Mouse (Mus musculus): Measurements from ENCODE around the gene Fbxw13. TPM values are rescaled to one million over a fixed set of nuclear protein-coding genes. Genes with fewer than 3 reads are reported as not detected.

The Fbxw13 gene
- polyA plus RNA-seq, 2 experiments: not detected

DNA sequence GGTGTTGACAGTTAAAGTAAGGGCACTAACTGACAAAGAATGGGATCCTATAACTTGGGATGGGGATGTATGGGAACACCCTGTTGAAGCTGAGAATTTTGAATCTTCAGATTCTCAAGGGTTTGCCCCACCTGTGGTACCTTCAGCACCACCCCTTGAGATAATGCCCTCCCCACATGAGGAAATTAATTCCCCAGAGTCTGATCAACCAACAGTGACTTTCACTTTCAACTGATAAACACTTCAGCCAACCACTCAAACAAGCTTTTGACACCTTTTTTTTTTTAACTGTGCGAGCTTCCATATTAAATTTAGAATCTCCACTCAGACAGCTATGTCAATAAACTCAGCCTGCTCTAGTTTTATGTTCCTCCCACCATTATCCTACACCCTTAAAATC is 3.6 kb upstream of the Fbxw13 start:
- DNase-seq (ENCODE audit: low read depth in 3 of 3, low spot score in 3 of 3) (no peak), ATAC-seq (ENCODE audit: insufficient read depth) (no peak)
- no peak overlapping the region for H3K4me3 ChIP-seq (ENCODE audit: insufficient read depth in 1 of 2, low read depth in 2 of 2, low read length in 2 of 2)
- H3K27me3 ChIP-seq (ENCODE audit: control insufficient read depth, insufficient read depth, low read length): no peaks in the 10 kb centered on the region
- no peaks in the 10 kb centered on the region for H3K4me1 ChIP-seq (replicated peaks; ENCODE audit: control insufficient read depth in 2 of 2, insufficient read depth in 2 of 2, low read length in 1 of 2)
- H3K4me2 ChIP-seq (ENCODE audit: low read depth): no peak overlapping the region
- no peaks in the 10 kb centered on the region for H3K36me3 ChIP-seq (replicated peaks; ENCODE audit: control insufficient read depth, insufficient read depth, low read depth)
- no peak overlapping the region for H3K27ac ChIP-seq
- no peaks in the 10 kb centered on the region for H3K9me3 ChIP-seq (ENCODE audit: control insufficient read depth, low read length)
- 37% methylated on average over 1 of the region's 1 CpGs for WGBS (ENCODE audit: insufficient replicate concordance)
- no peak overlapping the region for H3K9ac ChIP-seq (replicated peaks)
- TF ChIP-seq CTCF (IDR thresholded peaks at IDR 0.05; ENCODE audit: low read depth): no peak
- TF ChIP-seq EP300 (IDR thresholded peaks at IDR 0.05; ENCODE audit: low read depth): no peak

DNA sequence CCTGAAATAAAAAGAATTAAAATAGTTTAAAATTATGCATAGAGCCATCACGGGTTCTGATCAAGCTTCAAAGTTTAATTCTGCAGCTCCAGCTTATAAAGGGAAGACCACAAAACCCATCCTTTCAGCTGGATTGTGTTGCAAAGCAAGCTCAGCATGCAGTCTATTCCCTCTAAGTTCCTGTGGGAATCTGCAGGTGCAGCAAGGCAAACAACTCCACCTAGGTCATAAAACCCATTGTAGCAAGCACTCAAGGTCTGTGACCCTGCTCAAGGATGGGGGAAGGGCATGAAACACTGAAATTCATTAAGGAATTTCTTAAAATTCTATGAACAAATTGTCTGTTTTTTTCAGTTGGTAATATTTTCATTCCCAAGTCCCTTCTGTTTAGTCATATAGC is 18.6 kb downstream of the Fbxw13 start:
- H3K27me3 ChIP-seq (ENCODE audit: control insufficient read depth, insufficient read depth, low read length): no peaks in the 10 kb centered on the region
- 59% methylated on average over 1 of the region's 1 CpGs for WGBS (ENCODE audit: insufficient replicate concordance)
- H3K36me3 ChIP-seq (replicated peaks; ENCODE audit: control insufficient read depth, insufficient read depth, low read depth): no peaks in the 10 kb centered on the region
- H3K4me2 ChIP-seq (ENCODE audit: low read depth): no peak overlapping the region
- H3K4me3 ChIP-seq (ENCODE audit: insufficient read depth in 1 of 2, low read depth in 2 of 2, low read length in 2 of 2): no peak overlapping the region
- no peak overlapping the region for H3K9ac ChIP-seq (replicated peaks)
- TF ChIP-seq EP300 (IDR thresholded peaks at IDR 0.05; ENCODE audit: low read depth) (no peak), CTCF (IDR thresholded peaks at IDR 0.05; ENCODE audit: low read depth) (no peak)
- ATAC-seq (ENCODE audit: insufficient read depth) (no peak), DNase-seq (ENCODE audit: low read depth in 3 of 3, low spot score in 3 of 3) (no peak)
- H3K4me1 ChIP-seq (replicated peaks; ENCODE audit: control insufficient read depth in 2 of 2, insufficient read depth in 2 of 2, low read length in 1 of 2): no peaks in the 10 kb centered on the region
- no peak overlapping the region for H3K27ac ChIP-seq
- H3K9me3 ChIP-seq (ENCODE audit: control insufficient read depth, low read length): no peaks in the 10 kb centered on the region

- no peaks in the 10 kb centered on the region for H3K36me3 ChIP-seq (replicated peaks; ENCODE audit: control insufficient read depth, insufficient read depth, low read depth)
- TF ChIP-seq EP300 (IDR thresholded peaks at IDR 0.05; ENCODE audit: low read depth) (no peak), CTCF (IDR thresholded peaks at IDR 0.05; ENCODE audit: low read depth) (no peak)
- no peaks in the 10 kb centered on the region for H3K4me1 ChIP-seq (replicated peaks; ENCODE audit: control insufficient read depth in 2 of 2, insufficient read depth in 2 of 2, low read length in 1 of 2)
- H3K27ac ChIP-seq: no peak overlapping the region
- H3K9ac ChIP-seq (replicated peaks): no peak overlapping the region
- H3K9me3 ChIP-seq (ENCODE audit: control insufficient read depth, low read length): no peaks in the 10 kb centered on the region
- 66% methylated on average over 1 of the region's 1 CpGs for WGBS (ENCODE audit: insufficient replicate concordance)
- H3K4me3 ChIP-seq (ENCODE audit: insufficient read depth in 1 of 2, low read depth in 2 of 2, low read length in 2 of 2): no peak overlapping the region
- H3K27me3 ChIP-seq (ENCODE audit: control insufficient read depth, insufficient read depth, low read length): no peaks in the 10 kb centered on the region
- ATAC-seq (ENCODE audit: insufficient read depth): no peak
- no peak overlapping the region for H3K4me2 ChIP-seq (ENCODE audit: low read depth)
- DNase-seq (ENCODE audit: low read depth in 3 of 3, low spot score in 3 of 3): no peak
These were observed 19.5 kb downstream of the Fbxw13 start for GRCm38 (mm10) chr9:109176301-109176700.

DNA sequence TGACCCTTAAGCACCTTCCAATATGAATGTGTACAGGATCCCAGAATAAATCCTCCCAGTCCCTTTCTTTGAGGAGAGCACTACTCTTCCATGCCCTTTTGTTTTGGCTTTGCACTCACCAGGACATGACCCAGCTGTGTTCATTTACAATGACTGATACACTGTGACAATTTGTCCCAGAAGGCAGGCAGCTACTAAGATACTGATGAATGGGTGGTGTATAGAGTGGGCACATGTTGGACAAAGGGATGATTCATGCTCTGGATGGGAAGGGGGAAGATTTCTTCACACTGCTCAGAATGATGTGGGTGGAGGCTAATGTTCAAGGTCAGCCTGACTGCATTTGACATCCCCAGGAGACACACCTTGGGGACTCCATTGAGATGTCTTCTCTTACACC is 28.5 kb downstream of the Fbxw13 start:
- ATAC-seq (ENCODE audit: insufficient read depth) (no peak), DNase-seq (ENCODE audit: low read depth in 3 of 3, low spot score in 3 of 3) (no peak)
- H3K4me3 ChIP-seq (ENCODE audit: insufficient read depth in 1 of 2, low read depth in 2 of 2, low read length in 2 of 2): no peak overlapping the region
- TF ChIP-seq CTCF (IDR thresholded peaks at IDR 0.05; ENCODE audit: low read depth) (no peak), EP300 (IDR thresholded peaks at IDR 0.05; ENCODE audit: low read depth) (no peak)
- H3K36me3 ChIP-seq (replicated peaks; ENCODE audit: control insufficient read depth, insufficient read depth, low read depth): no peaks in the 10 kb centered on the region
- no peaks in the 10 kb centered on the region for H3K27me3 ChIP-seq (ENCODE audit: control insufficient read depth, insufficient read depth, low read length)
- no peaks in the 10 kb centered on the region for H3K9me3 ChIP-seq (ENCODE audit: control insufficient read depth, low read length)
- no peak overlapping the region for H3K4me2 ChIP-seq (ENCODE audit: low read depth)
- no peak overlapping the region for H3K9ac ChIP-seq (replicated peaks)
- no peaks in the 10 kb centered on the region for H3K4me1 ChIP-seq (replicated peaks; ENCODE audit: control insufficient read depth in 2 of 2, insufficient read depth in 2 of 2, low read length in 1 of 2)
- H3K27ac ChIP-seq: no peak overlapping the region

DNA sequence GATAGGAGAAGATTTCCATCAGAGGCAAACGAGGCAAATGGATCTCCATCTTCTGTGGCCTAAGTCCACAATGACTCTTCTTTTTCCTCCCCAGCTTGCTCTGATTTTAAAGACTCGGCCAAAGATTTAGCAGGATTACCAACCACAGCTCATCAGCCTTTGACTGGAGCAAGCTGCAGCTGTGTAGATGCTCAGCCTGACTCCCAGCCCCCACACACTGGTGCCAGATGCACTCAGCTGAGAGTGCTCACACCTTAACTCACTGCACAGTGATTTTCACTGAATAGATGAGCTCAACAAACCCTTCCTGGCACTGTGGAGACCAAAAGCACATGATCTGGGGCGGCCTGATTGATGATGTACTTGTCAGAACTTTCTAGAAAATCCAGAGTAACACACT is 33.8 kb downstream of the Fbxw13 start, which contains the start of gene Fbxw21:
Fbxw21 (minus strand) TSS at position 101 of the 400 bp plus-strand sequence.
- Histone ChIP-seq H3K27ac (no peak within 1 kb of the TSS), H3K27me3 (ENCODE audit: control insufficient read depth, insufficient read depth, low read length) (no peaks in the 10 kb centered on the region), H3K4me1 (replicated peaks; ENCODE audit: control insufficient read depth in 2 of 2, insufficient read depth in 2 of 2, low read length in 1 of 2) (no peaks in the 10 kb centered on the region), H3K9me3 (ENCODE audit: control insufficient read depth, low read length) (no peaks in the 10 kb centered on the region), H3K9ac (replicated peaks) (no peak within 1 kb of the TSS), H3K4me3 (ENCODE audit: insufficient read depth in 1 of 2, low read depth in 2 of 2, low read length in 2 of 2) (no peak within 1 kb of the TSS), H3K4me2 (ENCODE audit: low read depth) (no peak within 1 kb of the TSS), H3K36me3 (replicated peaks; ENCODE audit: control insufficient read depth, insufficient read depth, low read depth) (no peaks in the 10 kb centered on the region)
- ATAC-seq (ENCODE audit: insufficient read depth) (no peak), DNase-seq (ENCODE audit: low read depth in 3 of 3, low spot score in 3 of 3) (no peak)
- 48% methylated on average over 3 of the region's 3 CpGs for WGBS (ENCODE audit: insufficient replicate concordance)
- TF ChIP-seq CTCF (IDR thresholded peaks at IDR 0.05; ENCODE audit: low read depth) (no peak), EP300 (IDR thresholded peaks at IDR 0.05; ENCODE audit: low read depth) (no peak)
